Mouse (Mus musculus) heart, postnatal 0 days (tissue): Measurements from ENCODE around the gene Myog. TPM values are rescaled to one million over a fixed set of nuclear protein-coding genes. Genes with fewer than 3 reads are reported as not detected.
A peak's percentile ranks its signal among the peaks of the same experiment; 100 is the strongest.

Experiments used
- ATAC-seq: fragments of 200-750 bp; cut with Nextera tagmentation; 2 replicates; pipeline ENCODE4 v1.8.0; 2017; ENCODE audit warnings: low read depth, moderate number of reproducible peaks, moderate library complexity; ENCODE audit not compliant: insufficient read depth
- DNase-seq: peaks from one replicate; pipeline ENCODE4 v3.0.0-alpha.2; 2016; ENCODE audit warnings: low spot score
- H3K27ac ChIP-seq: fragments of 300-500 bp; sonication (generic); 2 replicates; pipeline ENCODE4 v1.5.1; 2014; ENCODE audit warnings: low read depth, mild to moderate bottlenecking
- H3K27me3 ChIP-seq: fragments of 300-500 bp; sonication (generic); 2 replicates; pipeline ENCODE4 v1.6.1; 2014; ENCODE audit warnings: low read length, mixed read lengths; ENCODE audit not compliant: control insufficient read depth, insufficient read depth
- H3K36me3 ChIP-seq: fragments of 300-500 bp; sonication (generic); replicated peaks from 2 replicates; pipeline ENCODE4 v1.6.1; 2014; ENCODE audit warnings: low read length, mixed read lengths; ENCODE audit not compliant: control insufficient read depth, insufficient read depth
- H3K4me1 ChIP-seq: fragments of 300-500 bp; sonication (generic); 2 replicates; pipeline ENCODE4 v1.6.1; 2014; ENCODE audit warnings: antibody characterized with exemption; ENCODE audit not compliant: control insufficient read depth, insufficient read depth
- H3K4me2 ChIP-seq: fragments of 300-500 bp; sonication (generic); 2 replicates; pipeline ENCODE4 v1.6.1; 2014; ENCODE audit warnings: low read depth, mild to moderate bottlenecking, low read length, moderate library complexity
- H3K4me3 ChIP-seq: fragments of 300-500 bp; sonication (generic); 2 replicates; pipeline ENCODE4 v1.5.1; 2014; ENCODE audit warnings: low read depth, low read length
- H3K9ac ChIP-seq: fragments of 300-500 bp; sonication (generic); replicated peaks from 2 replicates; pipeline ENCODE4 v1.6.1; 2014; ENCODE audit warnings: low read depth, low read length, mixed read lengths
- H3K9me3 ChIP-seq: fragments of 300-500 bp; sonication (generic); replicated peaks from 2 replicates; pipeline ENCODE4 v1.6.1; 2016; ENCODE audit warnings: low read length; ENCODE audit not compliant: control insufficient read depth
- CTCF ChIP-seq: IDR thresholded peaks from 2 replicates; pipeline ENCODE4 v1.5.1; 2016; ENCODE audit warnings: antibody characterized with exemption, control low read depth, low read depth
- EP300 ChIP-seq: IDR thresholded peaks from 2 replicates; pipeline ENCODE4 v1.6.1; 2016; ENCODE audit warnings: antibody characterized with exemption, low read depth
- WGBS: fragments of 180-500 bp; shearing (Covaris S2); extraction: QIAGEN DNeasy Blood & Tissue Kit; methylation state at CpG from one replicate; pipeline ENCODE4 v1.1.7; 2014; 5-methylcytosine and 5-hydroxymethylcytosine counted together
- polyA plus RNA-seq: library from polyadenylated mRNA; unstranded; fragments of >200 nt; fragmentation: Nextera tagmentation; extraction: Ambion mirVana; gene quantifications from 2 replicates; pipeline ENCODE4 v1.2.1, GENCODE M21; 2015
- total RNA-seq: library from RNA; depleted of rRNA; stranded (reverse); fragments of >200 nt; gene quantifications from 2 replicates; pipeline ENCODE4 v1.2.3, GENCODE M21; 2014; ENCODE audit warnings: low replicate concordance

The Myog gene
- total and polyA plus RNA-seq, 2 experiments from 2014 or later, result 0.31 TPM; not detected in 1

GRCm38 (mm10) chr1:134275616-134276464 is 13.9 kb upstream of the Myog start:
- ATAC-seq, result no peak

GRCm38 (mm10) chr1:134276823-134277222 is 13.0 kb upstream of the Myog start:
- 0 out of 2 replicates have a peak, but pooled peaks cover 5% of the 10 kb centered on the region for H3K4me1 ChIP-seq
- no peak overlapping the region for H3K9ac ChIP-seq
- ATAC-seq (peak; percentile 87), DNase-seq (peak; percentile 63)
- 38% methylated on average over 7 of the region's 7 CpGs for WGBS
- no peak overlapping the region for H3K4me3 ChIP-seq
- no peak for TF ChIP-seq CTCF
- no peak for TF ChIP-seq EP300
- H3K36me3 ChIP-seq, result no peaks in the 10 kb centered on the region
- no peak overlapping the region for H3K4me2 ChIP-seq
- peak overlapping the region; percentile 22 for H3K27ac ChIP-seq
- H3K9me3 ChIP-seq, result no peaks in the 10 kb centered on the region
- H3K27me3 ChIP-seq, result no peaks in the 10 kb centered on the region

More at GRCm38 (mm10) chr1:134275616-134276464, 13.9 kb upstream of the Myog start:
- Histone ChIP-seq H3K4me3 (no peak overlapping the region), H3K27ac (peak overlapping the region; percentile 36), H3K36me3 (no peaks in the 10 kb centered on the region), H3K9me3 (no peaks in the 10 kb centered on the region), H3K4me2 (no peak overlapping the region), H3K9ac (0 out of 2 replicates have a peak overlapping the region, but pooled peaks have one; percentile 13), H3K4me1 (0 out of 2 replicates have a peak, but pooled peaks cover 5% of the 10 kb centered on the region), H3K27me3 (no peaks in the 10 kb centered on the region)
- WGBS, result 61% methylated on average over 13 of the region's 13 CpGs
- DNase-seq, result no peak
- TF ChIP-seq CTCF (no peak), EP300 (no peak)

GRCm38 (mm10) chr1:134280174-134280573 is 9.6 kb upstream of the Myog start:
- H3K4me3 ChIP-seq, result no peak overlapping the region
- H3K9ac ChIP-seq, result no peak overlapping the region
- no peak for ATAC-seq
- H3K4me2 ChIP-seq, result no peak overlapping the region
- H3K27me3 ChIP-seq, result no peaks in the 10 kb centered on the region
- H3K27ac ChIP-seq, result no peak overlapping the region
- H3K36me3 ChIP-seq, result no peaks in the 10 kb centered on the region
- no peak for TF ChIP-seq CTCF
- no peak for TF ChIP-seq EP300
- peaks cover 8% of the 10 kb centered on the region; the same call in 1 of the 2 replicates for H3K4me1 ChIP-seq
- WGBS, result 74% methylated on average over 5 of the region's 5 CpGs
- no peaks in the 10 kb centered on the region for H3K9me3 ChIP-seq
- DNase-seq, result no peak

DNA sequence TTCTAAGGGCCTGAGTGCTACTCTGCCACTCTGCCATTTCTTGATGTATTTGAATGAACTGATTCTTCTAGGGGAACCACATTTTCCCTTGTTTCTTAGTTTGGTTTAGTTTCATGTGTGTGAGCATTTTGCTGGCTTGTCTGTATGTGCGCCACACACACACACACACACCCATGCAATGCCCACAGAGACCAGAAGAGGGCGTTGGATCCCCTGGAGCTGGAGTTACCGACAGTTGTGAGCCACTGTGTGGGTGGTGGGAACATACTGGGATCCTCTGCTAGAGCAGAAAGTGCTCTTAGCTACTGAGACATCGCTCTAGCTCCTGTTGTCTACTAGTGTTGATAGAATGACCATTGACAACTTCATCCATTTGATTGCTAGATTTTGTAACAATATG is 8.2 kb upstream of the Myog start:
- Histone ChIP-seq H3K36me3 (no peaks in the 10 kb centered on the region), H3K4me2 (no peak overlapping the region), H3K9ac (no peak overlapping the region), H3K4me3 (no peak overlapping the region), H3K4me1 (peaks cover 6% of the 10 kb centered on the region; the same call in 1 of the 2 replicates), H3K27me3 (no peaks in the 10 kb centered on the region), H3K9me3 (no peaks in the 10 kb centered on the region), H3K27ac (no peak overlapping the region)
- DNase-seq (no peak), ATAC-seq (no peak)
- no peak for TF ChIP-seq EP300
- no peak for TF ChIP-seq CTCF
- 75% methylated on average over 4 of the region's 4 CpGs for WGBS

DNA sequence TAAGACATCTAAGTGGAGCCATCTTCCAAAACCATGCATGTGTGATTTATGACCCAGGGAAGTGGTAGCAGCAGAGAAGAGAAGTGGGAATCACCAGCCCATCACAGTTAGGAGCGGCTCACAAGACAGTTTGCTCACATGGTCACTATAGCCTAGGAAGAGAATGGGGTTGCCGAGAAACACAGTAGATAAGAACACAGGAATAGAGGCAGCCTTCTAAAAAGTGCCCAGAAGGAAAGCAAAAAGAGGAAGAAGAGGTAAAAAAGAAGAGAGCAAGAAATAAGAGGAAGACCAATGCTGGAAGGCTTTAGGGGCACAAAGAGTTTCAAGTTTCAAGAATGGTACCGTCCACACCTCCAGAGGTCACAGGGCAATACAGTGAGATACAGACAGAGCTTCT is 7.4 kb upstream of the Myog start:
- H3K27ac ChIP-seq, result no peak overlapping the region
- H3K36me3 ChIP-seq, result no peaks in the 10 kb centered on the region
- no peak overlapping the region for H3K4me3 ChIP-seq
- H3K9ac ChIP-seq, result no peak overlapping the region
- 62% methylated on average over 3 of the region's 3 CpGs for WGBS
- no peaks in the 10 kb centered on the region for H3K27me3 ChIP-seq
- peaks cover 3% of the 10 kb centered on the region; the same call in 1 of the 2 replicates for H3K4me1 ChIP-seq
- TF ChIP-seq CTCF (no peak), EP300 (no peak)
- DNase-seq, result no peak
- H3K4me2 ChIP-seq, result no peak overlapping the region
- ATAC-seq, result no peak
- H3K9me3 ChIP-seq, result no peaks in the 10 kb centered on the region
